Mouse (Mus musculus) CD4-positive naive resting alpha-beta T cell, adult 57 days (primary cell): ENCODE data around the gene Zfp641. TPM values are rescaled to one million over a fixed set of nuclear protein-coding genes. Genes with fewer than 3 reads are reported as not detected.

Source experiments
- total RNA-seq: library from RNA; stranded (reverse); gene quantifications from one replicate; pipeline ENCODE4 v1.2.4, GENCODE M21; 2023

Zfp641 gene
- total RNA-seq, result not detected

DNA sequence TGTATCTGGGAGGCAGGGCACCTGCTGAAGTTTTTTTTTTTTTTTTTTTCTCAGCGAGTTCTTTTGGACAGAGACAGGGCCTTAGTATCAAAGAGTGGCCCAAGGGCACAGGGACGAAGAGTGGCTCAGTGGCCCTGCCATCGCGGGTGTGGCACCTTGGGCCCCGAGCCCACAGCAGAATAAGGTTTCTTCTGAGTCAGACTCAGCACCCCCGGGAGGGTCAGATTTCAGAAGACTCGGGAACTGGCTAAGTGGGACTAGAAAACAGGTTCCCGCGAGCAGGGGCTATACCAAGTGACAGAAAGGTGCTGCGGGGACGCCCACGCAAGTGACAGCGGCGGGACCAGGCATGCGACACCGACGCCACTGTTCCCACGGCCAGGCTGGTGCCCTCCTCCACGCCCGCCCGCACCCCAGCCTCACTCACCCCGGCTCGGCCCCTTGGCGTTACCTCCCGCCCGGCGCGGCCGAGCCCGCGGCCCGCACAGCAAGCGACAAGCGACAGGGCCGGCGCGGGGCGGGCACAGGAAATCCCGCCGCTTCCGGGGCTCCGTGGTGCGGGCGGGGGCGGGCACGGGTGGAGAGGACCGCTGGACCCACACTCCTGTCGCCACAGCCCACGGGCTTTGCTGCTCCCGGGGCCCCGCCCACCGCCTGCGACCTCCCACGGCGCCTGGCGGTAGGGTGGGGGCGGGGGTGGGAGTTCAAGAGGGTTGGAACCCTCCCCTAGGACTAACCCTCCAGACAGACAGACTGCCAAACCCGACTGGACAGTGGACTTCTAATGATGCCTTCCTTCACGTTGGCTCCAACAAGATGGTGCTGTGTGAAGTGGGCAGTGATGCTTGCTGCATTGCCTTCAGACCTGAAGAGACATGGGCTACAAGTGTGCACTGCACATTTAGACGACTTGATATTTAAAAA, at the start of gene Zfp641:
Gene Zfp641 (minus strand): TSS at position 534 of the 924 bp plus-strand sequence.

DNA sequence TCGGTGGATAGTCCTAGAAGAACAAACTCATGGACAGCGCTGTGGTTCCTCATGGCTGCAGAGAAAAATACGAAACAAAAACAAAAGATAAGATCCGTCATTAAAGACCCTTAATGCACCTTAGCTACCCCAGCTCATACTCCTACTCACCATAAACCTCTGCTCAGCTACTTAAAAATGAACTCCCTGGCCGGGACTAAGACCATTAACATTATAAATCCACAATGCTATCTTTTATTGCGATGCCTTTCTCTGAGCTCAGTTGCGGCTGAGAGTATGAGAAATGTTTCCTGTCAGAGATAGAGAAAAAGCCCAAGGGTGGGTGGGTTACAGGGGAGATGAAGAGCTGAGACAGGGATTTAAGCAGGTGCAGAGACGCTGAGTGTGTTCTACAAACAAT, 44.9 kb upstream of the Zfp641 start, which contains the start of gene Olfr284:
Gene Olfr284 (minus strand): TSS at position 101 of the 400 bp plus-strand sequence.

DNA sequence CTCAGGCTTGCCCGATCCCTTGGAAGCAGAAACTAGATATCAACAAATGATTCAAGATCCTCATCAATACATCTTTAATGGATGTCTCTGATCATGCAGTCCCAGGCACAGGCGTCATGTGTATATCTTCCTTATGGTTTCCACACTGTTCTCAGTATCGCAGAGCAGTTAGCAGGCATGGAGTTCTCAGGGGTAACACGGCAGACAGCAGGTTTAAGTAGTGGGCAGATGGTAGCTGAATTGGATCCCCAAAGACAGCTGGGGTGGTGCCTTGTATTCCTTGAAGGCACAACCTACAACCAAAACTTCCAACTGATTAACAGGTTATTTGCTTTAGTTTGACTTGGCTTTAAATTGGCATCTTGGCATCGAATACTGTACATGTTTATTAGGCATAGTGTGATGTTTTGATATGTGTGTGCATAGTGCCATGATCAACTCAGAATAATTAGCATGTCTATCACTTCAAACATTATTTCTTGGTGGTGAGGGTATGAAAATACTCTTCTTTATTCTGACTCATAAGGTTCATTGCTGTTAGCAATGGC, 21.3 kb upstream of the Zfp641 start, which contains the start of gene Olfr285:
Gene Olfr285 (minus strand): TSS at position 177 of the 548 bp plus-strand sequence.

DNA sequence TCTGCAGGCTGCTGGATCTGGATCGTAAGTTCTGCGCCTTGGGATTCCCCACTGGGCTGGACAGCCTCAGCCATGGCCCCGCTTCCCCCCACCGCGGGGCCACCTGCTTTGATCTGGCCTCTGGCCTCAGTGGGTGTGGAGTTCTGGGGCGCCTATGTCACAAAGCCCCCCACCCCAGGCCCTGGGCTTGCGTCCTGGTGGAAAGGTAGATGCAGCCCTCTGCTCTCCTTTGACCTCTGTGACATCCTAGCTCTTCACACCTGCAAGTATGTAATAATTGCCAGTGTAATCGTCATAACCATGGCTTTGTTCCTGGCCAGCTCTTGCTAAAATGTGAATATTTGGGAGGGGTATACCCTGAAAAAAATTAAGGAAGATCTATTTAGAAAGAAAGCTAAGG, 38.8 kb downstream of the Zfp641 start, which contains the start of gene H1fnt:
Gene H1fnt (minus strand): TSS at position 101 of the 400 bp plus-strand sequence.

Other genes with a start within 250 kb of the Zfp641 start
- gene Pfkm, start 203.6 kb downstream of the Zfp641 start, total RNA-seq, result 14.6 TPM
- gene Senp1, start 202.4 kb downstream of the Zfp641 start, total RNA-seq, result 49.2 TPM
- gene Asb8, start 130.5 kb downstream of the Zfp641 start, total RNA-seq, result 15.4 TPM
- not detected for gene Ccdc184, start 129.0 kb downstream of the Zfp641 start, total RNA-seq
- gene Olfr288, start 100.6 kb downstream of the Zfp641 start, total RNA-seq, result not detected
- gene Gm44579, start 75.2 kb downstream of the Zfp641 start, total RNA-seq, result not detected
- gene Olfr287, start 75.1 kb downstream of the Zfp641 start, total RNA-seq, result not detected
- gene Olfr286, start 61.7 kb downstream of the Zfp641 start, total RNA-seq, result not detected
- not detected for gene H1fnt, start 38.9 kb downstream of the Zfp641 start, total RNA-seq
- gene Olfr285, start 21.2 kb upstream of the Zfp641 start, total RNA-seq, result not detected
- not detected for gene Olfr284, start 44.8 kb upstream of the Zfp641 start, total RNA-seq
- gene Olfr283, start 84.8 kb upstream of the Zfp641 start, total RNA-seq, result not detected
- gene Olfr282, start 135.1 kb upstream of the Zfp641 start, total RNA-seq, result not detected
- not detected for gene Olfr281, start 156.4 kb upstream of the Zfp641 start, total RNA-seq
- not detected for gene OR5BS1P, start 173.7 kb upstream of the Zfp641 start, total RNA-seq
- not detected for gene Lalba, start 186.6 kb upstream of the Zfp641 start, total RNA-seq
- gene Olfr279, start 196.2 kb upstream of the Zfp641 start, total RNA-seq, result not detected
- gene Kansl2, start 238.1 kb upstream of the Zfp641 start, total RNA-seq, result 63.2 TPM